Mouse (Mus musculus) C2C12 (cell line): ENCODE measurements around the gene Ddah1.

Experiments
- CEBPB ChIP-seq: IDR thresholded peaks from one replicate; pipeline ENCODE4 v1.6.1; 2011; ENCODE audit warnings: low read depth, mild to moderate bottlenecking, control low read depth, moderate library complexity
- CTCF ChIP-seq: IDR thresholded peaks from one replicate; pipeline ENCODE4 v1.5.1; 2011; ENCODE audit not compliant: control insufficient read depth, insufficient read depth, insufficient read length
- FOSL1 ChIP-seq: IDR thresholded peaks from one replicate; pipeline ENCODE4 v1.8.0; 2011; ENCODE audit warnings: mild to moderate bottlenecking, low read length; ENCODE audit not compliant: poor library complexity, insufficient read depth, severe bottlenecking
- MAX ChIP-seq: IDR thresholded peaks from one replicate; pipeline ENCODE4 v1.6.1; 2011; ENCODE audit warnings: mild to moderate bottlenecking, control low read depth
- MYOD1 ChIP-seq: IDR thresholded peaks from one replicate; pipeline ENCODE4 v1.6.1; 2011; ENCODE audit warnings: low read depth; ENCODE audit not compliant: control insufficient read depth, insufficient read length
- MYOG ChIP-seq: IDR thresholded peaks from one replicate; pipeline ENCODE4 v1.6.1; 2011; ENCODE audit not compliant: control insufficient read depth, insufficient read length; ENCODE audit errors: extremely low read depth
- USF1 ChIP-seq: IDR thresholded peaks from one replicate; pipeline ENCODE4 v1.6.1; 2011; ENCODE audit warnings: low read depth, mild to moderate bottlenecking, control low read depth, moderate library complexity

DNA sequence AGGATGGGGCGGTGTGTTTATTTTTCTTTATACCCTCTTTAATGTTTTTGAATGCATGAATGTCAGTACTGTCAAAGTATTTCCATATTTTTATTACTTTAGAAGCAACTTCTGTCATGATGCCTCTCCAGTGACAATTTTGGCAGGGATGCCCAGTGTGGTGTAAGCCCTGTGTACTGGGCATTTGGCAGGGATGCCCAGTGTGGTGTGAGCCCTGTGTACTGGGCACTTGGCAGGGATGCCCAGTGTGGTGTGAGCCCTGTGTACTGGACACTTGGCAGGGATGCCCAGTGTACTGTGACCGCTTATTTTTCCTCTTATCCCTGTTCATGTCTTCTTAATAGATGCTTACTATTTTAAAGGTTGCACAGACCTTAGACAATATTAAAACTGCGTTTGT, 85.4 kb downstream of the Ddah1 start:
- TF ChIP-seq CTCF (no peak), MAX (no peak), CEBPB (no peak), MYOD1 (no peak), FOSL1 (no peak), USF1 (no peak), MYOG (no peak)
